Mouse (Mus musculus): ENCODE data around the gene Cyp26c1. TPM values are rescaled to one million over a fixed set of nuclear protein-coding genes. Genes with fewer than 3 reads are reported as not detected.

Cyp26c1 gene
- polyA plus RNA-seq, 1 experiment from 2014 or later: not detected

GRCm38 (mm10) chr19:37714681-37715080, 29.3 kb downstream of the Cyp26c1 start:
- Histone ChIP-seq H3K9ac (replicated peaks; ENCODE audit: low read depth, low read length) (no peak overlapping the region), H3K9me3 (ENCODE audit: control insufficient read depth, low read length) (no peaks in the 10 kb centered on the region), H3K36me3 (ENCODE audit: control insufficient read depth, insufficient read depth) (no peaks in the 10 kb centered on the region), H3K27me3 (replicated peaks; ENCODE audit: control insufficient read depth, insufficient read depth, low read length) (no peaks in the 10 kb centered on the region), H3K4me3 (replicated peaks; ENCODE audit: low read length) (no peak overlapping the region), H3K4me1 (replicated peaks; ENCODE audit: control insufficient read depth, insufficient read depth, low read length) (0 out of 2 replicates have a peak, but pooled peaks cover 3% of the 10 kb centered on the region), H3K4me2 (ENCODE audit: low read length) (no peak overlapping the region), H3K27ac (ENCODE audit: low read length) (no peak overlapping the region)
- 63% methylated on average over 10 of the region's 10 CpGs for WGBS
- ATAC-seq: no peak

- H3K4me2 ChIP-seq (ENCODE audit: low read length): no peak overlapping the region
- H3K4me1 ChIP-seq (replicated peaks; ENCODE audit: control insufficient read depth, insufficient read depth, low read length): 0 out of 2 replicates have a peak, but pooled peaks cover 3% of the 10 kb centered on the region
- no peak overlapping the region for H3K27ac ChIP-seq (ENCODE audit: low read length)
- H3K4me3 ChIP-seq (replicated peaks; ENCODE audit: low read length): no peak overlapping the region
- no peak for ATAC-seq
- H3K9ac ChIP-seq (replicated peaks; ENCODE audit: low read depth, low read length): no peak overlapping the region
- 78% methylated on average over 1 of the region's 1 CpGs for WGBS
- no peaks in the 10 kb centered on the region for H3K9me3 ChIP-seq (ENCODE audit: control insufficient read depth, low read length)
- no peaks in the 10 kb centered on the region for H3K36me3 ChIP-seq (ENCODE audit: control insufficient read depth, insufficient read depth)
- H3K27me3 ChIP-seq (replicated peaks; ENCODE audit: control insufficient read depth, insufficient read depth, low read length): no peaks in the 10 kb centered on the region
These were observed 30.6 kb downstream of the Cyp26c1 start for GRCm38 (mm10) chr19:37715980-37716379.

DNA sequence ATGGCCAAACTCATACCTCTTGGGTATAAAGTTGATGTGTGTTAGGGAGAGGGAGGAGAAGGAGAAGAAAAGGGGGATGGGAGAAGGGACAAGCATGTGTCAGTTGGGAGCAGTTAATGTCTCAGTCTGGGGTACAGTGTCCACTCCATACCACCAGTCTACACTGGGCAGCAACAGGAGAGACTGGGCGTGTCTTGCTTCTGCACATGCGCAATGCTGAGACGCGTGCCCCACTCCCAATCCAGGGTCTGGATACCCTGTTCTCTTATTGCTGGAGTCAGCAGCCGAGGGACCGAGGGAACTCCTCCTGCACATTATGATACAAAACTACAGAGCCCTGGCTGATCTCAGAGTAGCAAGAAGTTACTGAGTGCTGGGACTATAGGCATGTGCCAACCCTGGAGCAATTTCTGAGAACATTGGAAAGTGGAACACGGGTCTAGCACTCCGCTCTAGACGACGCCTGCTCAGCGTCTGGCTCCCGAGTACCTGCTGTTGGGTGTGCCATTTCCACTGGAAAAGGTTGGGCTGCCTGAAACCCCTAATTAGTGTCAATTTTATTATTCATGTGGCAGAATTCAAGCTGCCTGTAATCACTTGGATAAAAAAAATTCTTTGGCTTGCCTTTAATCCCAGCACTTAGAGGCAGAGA, 31.3 kb downstream of the Cyp26c1 start:
- no peaks in the 10 kb centered on the region for H3K27me3 ChIP-seq (replicated peaks; ENCODE audit: control insufficient read depth, insufficient read depth, low read length)
- no peaks in the 10 kb centered on the region for H3K36me3 ChIP-seq (ENCODE audit: control insufficient read depth, insufficient read depth)
- H3K4me3 ChIP-seq (replicated peaks; ENCODE audit: low read length): no peak overlapping the region
- H3K9me3 ChIP-seq (ENCODE audit: control insufficient read depth, low read length): no peaks in the 10 kb centered on the region
- ATAC-seq: no peak
- 66% methylated on average over 12 of the region's 12 CpGs for WGBS
- no peak overlapping the region for H3K27ac ChIP-seq (ENCODE audit: low read length)
- no peak overlapping the region for H3K4me2 ChIP-seq (ENCODE audit: low read length)
- no peak overlapping the region for H3K9ac ChIP-seq (replicated peaks; ENCODE audit: low read depth, low read length)
- 0 out of 2 replicates have a peak, but pooled peaks cover 3% of the 10 kb centered on the region for H3K4me1 ChIP-seq (replicated peaks; ENCODE audit: control insufficient read depth, insufficient read depth, low read length)

DNA sequence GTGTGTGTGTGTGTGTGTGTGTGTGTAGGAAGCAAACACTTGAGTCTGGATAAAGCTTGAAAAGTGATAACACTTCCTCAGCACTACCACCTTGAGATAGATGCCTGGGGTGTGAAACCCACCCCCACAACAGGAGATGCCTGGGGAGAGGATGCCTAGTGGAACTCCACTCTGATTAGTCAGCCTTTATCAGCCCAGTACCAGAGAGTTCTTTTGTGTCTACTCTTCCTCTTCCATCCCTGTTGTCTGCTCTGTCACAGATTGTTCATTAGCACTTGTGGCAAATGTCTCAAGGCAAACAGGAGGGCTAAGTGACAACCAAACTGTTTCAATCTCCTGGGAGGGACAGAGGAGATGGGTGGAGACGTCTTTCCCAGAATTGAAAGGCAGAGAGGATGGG, 33.8 kb downstream of the Cyp26c1 start:
- Histone ChIP-seq H3K4me1 (replicated peaks; ENCODE audit: control insufficient read depth, insufficient read depth, low read length) (0 out of 2 replicates have a peak, but pooled peaks cover 3% of the 10 kb centered on the region), H3K27ac (ENCODE audit: low read length) (no peak overlapping the region), H3K4me3 (replicated peaks; ENCODE audit: low read length) (no peak overlapping the region), H3K9me3 (ENCODE audit: control insufficient read depth, low read length) (no peaks in the 10 kb centered on the region), H3K36me3 (ENCODE audit: control insufficient read depth, insufficient read depth) (no peaks in the 10 kb centered on the region), H3K9ac (replicated peaks; ENCODE audit: low read depth, low read length) (no peak overlapping the region), H3K4me2 (ENCODE audit: low read length) (no peak overlapping the region), H3K27me3 (replicated peaks; ENCODE audit: control insufficient read depth, insufficient read depth, low read length) (no peaks in the 10 kb centered on the region)
- WGBS: 24% methylated on average over 1 of the region's 1 CpGs
- ATAC-seq: no peak

DNA sequence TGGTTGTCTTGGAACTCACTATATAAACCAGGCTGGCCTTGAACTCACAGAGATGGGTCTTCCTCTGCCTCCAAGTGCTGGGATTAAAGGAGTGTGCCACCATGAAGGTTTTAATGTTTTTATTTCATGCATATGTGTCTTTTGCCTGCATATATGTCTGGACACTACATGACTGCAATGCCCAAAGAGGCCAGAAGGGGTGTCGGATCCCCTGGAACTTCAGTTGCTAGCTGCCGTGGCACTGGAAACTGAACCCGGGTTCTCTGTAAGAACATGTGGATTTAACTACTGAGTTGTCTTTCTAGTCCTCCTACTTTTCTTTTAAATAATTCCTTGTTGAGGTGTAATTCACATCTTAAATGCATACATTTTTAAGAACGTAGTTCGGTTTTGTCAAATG, 39.2 kb downstream of the Cyp26c1 start:
- no peaks in the 10 kb centered on the region for H3K9me3 ChIP-seq (ENCODE audit: control insufficient read depth, low read length)
- 96% methylated on average over 5 of the region's 5 CpGs for whole genome bisulfite sequencing

GRCm38 (mm10) chr19:37726585-37726984, 41.2 kb downstream of the Cyp26c1 start:
- no peak for ATAC-seq
- no peaks in the 10 kb centered on the region for H3K9me3 ChIP-seq (ENCODE audit: control insufficient read depth, low read length)
- no peaks in the 10 kb centered on the region for H3K27me3 ChIP-seq (replicated peaks; ENCODE audit: control insufficient read depth, insufficient read depth, low read length)
- WGBS: 87% methylated on average over 7 of the region's 7 CpGs
- H3K4me2 ChIP-seq (ENCODE audit: low read length): no peak overlapping the region
- no peak overlapping the region for H3K27ac ChIP-seq (ENCODE audit: low read length)
- H3K4me1 ChIP-seq (replicated peaks; ENCODE audit: control insufficient read depth, insufficient read depth, low read length): no peaks in the 10 kb centered on the region
- H3K4me3 ChIP-seq (replicated peaks; ENCODE audit: low read length): no peak overlapping the region
- H3K36me3 ChIP-seq (ENCODE audit: control insufficient read depth, insufficient read depth): no peaks in the 10 kb centered on the region
- no peak overlapping the region for H3K9ac ChIP-seq (replicated peaks; ENCODE audit: low read depth, low read length)

More for the DNA sequence above, 39.2 kb downstream of the Cyp26c1 start:
- Histone ChIP-seq H3K4me2 (ENCODE audit: low read length) (no peak overlapping the region), H3K4me1 (replicated peaks; ENCODE audit: control insufficient read depth, insufficient read depth, low read length) (no peaks in the 10 kb centered on the region), H3K9ac (replicated peaks; ENCODE audit: low read depth, low read length) (no peak overlapping the region), H3K36me3 (ENCODE audit: control insufficient read depth, insufficient read depth) (no peaks in the 10 kb centered on the region), H3K27ac (ENCODE audit: low read length) (no peak overlapping the region), H3K4me3 (replicated peaks; ENCODE audit: low read length) (no peak overlapping the region), H3K27me3 (replicated peaks; ENCODE audit: control insufficient read depth, insufficient read depth, low read length) (no peaks in the 10 kb centered on the region)
- ATAC-seq: no peak

DNA sequence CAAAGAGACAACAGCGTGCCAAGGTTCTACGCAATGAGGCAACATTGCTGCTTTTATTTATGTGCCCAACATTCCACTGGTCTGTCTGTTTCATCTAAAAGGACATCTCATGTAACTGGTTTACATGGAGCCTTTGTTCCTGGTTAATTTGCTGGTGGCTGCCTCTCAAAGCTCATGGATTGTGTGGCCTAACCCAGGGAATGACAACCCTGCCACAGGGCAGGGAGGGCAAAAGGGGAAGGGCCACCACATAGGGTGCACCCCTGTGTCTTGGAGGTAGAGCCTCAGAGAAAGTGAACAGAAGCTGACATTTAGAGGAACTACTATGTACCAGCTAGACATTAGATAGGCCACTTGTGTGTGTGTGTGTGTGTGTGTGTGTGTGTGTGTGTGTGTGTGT, 42.0 kb downstream of the Cyp26c1 start:
- Histone ChIP-seq H3K4me2 (ENCODE audit: low read length) (no peak overlapping the region), H3K9ac (replicated peaks; ENCODE audit: low read depth, low read length) (no peak overlapping the region), H3K4me3 (replicated peaks; ENCODE audit: low read length) (no peak overlapping the region), H3K27me3 (replicated peaks; ENCODE audit: control insufficient read depth, insufficient read depth, low read length) (no peaks in the 10 kb centered on the region), H3K27ac (ENCODE audit: low read length) (no peak overlapping the region), H3K9me3 (ENCODE audit: control insufficient read depth, low read length) (no peaks in the 10 kb centered on the region), H3K36me3 (ENCODE audit: control insufficient read depth, insufficient read depth) (no peaks in the 10 kb centered on the region), H3K4me1 (replicated peaks; ENCODE audit: control insufficient read depth, insufficient read depth, low read length) (no peaks in the 10 kb centered on the region)
- WGBS: 98% methylated on average over 2 of the region's 2 CpGs
- ATAC-seq: no peak

- Histone ChIP-seq H3K27ac (ENCODE audit: low read length) (no peak overlapping the region), H3K9ac (replicated peaks; ENCODE audit: low read depth, low read length) (no peak overlapping the region), H3K27me3 (replicated peaks; ENCODE audit: control insufficient read depth, insufficient read depth, low read length) (no peaks in the 10 kb centered on the region), H3K4me3 (replicated peaks; ENCODE audit: low read length) (no peak overlapping the region), H3K36me3 (ENCODE audit: control insufficient read depth, insufficient read depth) (no peaks in the 10 kb centered on the region), H3K9me3 (ENCODE audit: control insufficient read depth, low read length) (no peaks in the 10 kb centered on the region), H3K4me2 (ENCODE audit: low read length) (no peak overlapping the region), H3K4me1 (replicated peaks; ENCODE audit: control insufficient read depth, insufficient read depth, low read length) (no peaks in the 10 kb centered on the region)
- ATAC-seq: no peak
- WGBS: 93% methylated on average over 8 of the region's 8 CpGs
These were observed 50.0 kb downstream of the Cyp26c1 start for GRCm38 (mm10) chr19:37735426-37735825.

- WGBS: 92% methylated on average over 3 of the region's 3 CpGs
- no peaks in the 10 kb centered on the region for H3K4me1 ChIP-seq (replicated peaks; ENCODE audit: control insufficient read depth, insufficient read depth, low read length)
- H3K36me3 ChIP-seq (ENCODE audit: control insufficient read depth, insufficient read depth): no peaks in the 10 kb centered on the region
- H3K27me3 ChIP-seq (replicated peaks; ENCODE audit: control insufficient read depth, insufficient read depth, low read length): no peaks in the 10 kb centered on the region
- no peak overlapping the region for H3K4me2 ChIP-seq (ENCODE audit: low read length)
- no peak overlapping the region for H3K9ac ChIP-seq (replicated peaks; ENCODE audit: low read depth, low read length)
- ATAC-seq: no peak
- no peak overlapping the region for H3K4me3 ChIP-seq (replicated peaks; ENCODE audit: low read length)
- no peak overlapping the region for H3K27ac ChIP-seq (ENCODE audit: low read length)
- no peaks in the 10 kb centered on the region for H3K9me3 ChIP-seq (ENCODE audit: control insufficient read depth, low read length)
These were observed 53.2 kb downstream of the Cyp26c1 start for GRCm38 (mm10) chr19:37738575-37738974.

GRCm38 (mm10) chr19:37740043-37740442, 54.7 kb downstream of the Cyp26c1 start:
- no peak for ATAC-seq
- no peaks in the 10 kb centered on the region for H3K36me3 ChIP-seq (ENCODE audit: control insufficient read depth, insufficient read depth)
- H3K4me3 ChIP-seq (replicated peaks; ENCODE audit: low read length): no peak overlapping the region
- H3K27ac ChIP-seq (ENCODE audit: low read length): no peak overlapping the region
- no peak overlapping the region for H3K4me2 ChIP-seq (ENCODE audit: low read length)
- WGBS: 78% methylated on average over 7 of the region's 7 CpGs
- no peaks in the 10 kb centered on the region for H3K4me1 ChIP-seq (replicated peaks; ENCODE audit: control insufficient read depth, insufficient read depth, low read length)
- H3K9me3 ChIP-seq (ENCODE audit: control insufficient read depth, low read length): no peaks in the 10 kb centered on the region
- H3K27me3 ChIP-seq (replicated peaks; ENCODE audit: control insufficient read depth, insufficient read depth, low read length): no peaks in the 10 kb centered on the region
- no peak overlapping the region for H3K9ac ChIP-seq (replicated peaks; ENCODE audit: low read depth, low read length)

Data from forebrain, embryonic 16.5 days (tissue).